Mouse (Mus musculus): ENCODE results near the gene Rhof. TPM values are rescaled to one million over a fixed set of nuclear protein-coding genes. Genes with fewer than 3 reads are reported as not detected.

Gene Rhof
- polyA plus RNA-seq, 1 experiment from 2014 or later = 2.2 TPM

DNA sequence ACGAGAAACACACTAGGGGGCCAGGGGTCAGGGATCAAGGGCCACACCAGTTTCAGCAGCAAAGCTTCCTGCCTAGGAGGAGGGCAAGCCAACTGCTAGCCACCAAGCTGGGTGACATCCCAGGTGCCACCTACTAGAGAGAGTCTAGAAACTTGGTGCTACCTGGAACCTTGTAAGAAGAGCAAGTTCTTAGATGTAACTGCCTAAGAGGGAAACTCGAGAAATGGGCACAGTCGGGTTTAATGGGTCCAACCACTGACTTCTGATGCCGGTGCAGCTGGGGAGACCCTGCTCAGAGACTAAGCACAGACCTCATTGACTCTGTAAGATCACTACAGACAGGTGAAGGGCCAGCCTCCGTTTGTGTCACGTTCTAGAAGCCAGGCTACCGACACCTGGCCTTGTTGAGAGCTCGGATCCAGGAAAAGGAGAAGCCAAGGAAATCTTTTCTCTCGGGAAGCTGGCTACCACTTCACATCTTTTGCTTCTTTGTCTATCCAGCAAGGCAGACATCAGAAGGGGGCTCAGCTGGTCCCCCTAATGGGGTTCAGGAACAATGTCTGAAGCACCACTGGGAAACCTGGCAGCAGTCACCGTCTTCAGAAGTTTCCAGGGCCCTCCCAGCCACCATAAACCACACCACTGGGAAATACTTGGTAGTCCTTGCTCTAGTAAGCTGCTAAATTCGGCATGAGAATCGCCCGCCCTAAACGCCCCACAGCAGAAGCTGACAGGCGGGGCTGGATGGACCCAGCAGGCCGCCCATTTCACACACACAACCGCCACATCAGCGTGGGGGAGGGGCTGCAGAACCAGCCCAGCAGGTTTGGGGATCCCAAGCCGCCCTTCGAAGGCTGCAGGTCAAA, 4.8 kb upstream of the Rhof start:
- no peaks in the 10 kb centered on the region for H3K9me3 ChIP-seq
- peaks cover 44% of the 10 kb centered on the region for H3K36me3 ChIP-seq
- peak overlapping the region; percentile 92 for H3K4me3 ChIP-seq
- H3K27me3 ChIP-seq (ENCODE audit: insufficient read depth, poor library complexity, severe bottlenecking) = no peaks in the 10 kb centered on the region
- H3K27ac ChIP-seq = peak overlapping the region; percentile 100
- H3K4me1 ChIP-seq (replicated peaks) = peaks cover 73% of the 10 kb centered on the region
- DNase-seq (ENCODE audit: low spot score) = peak; percentile 84
- WGBS = 1% methylated on average over 20 of the region's 20 CpGs

DNA sequence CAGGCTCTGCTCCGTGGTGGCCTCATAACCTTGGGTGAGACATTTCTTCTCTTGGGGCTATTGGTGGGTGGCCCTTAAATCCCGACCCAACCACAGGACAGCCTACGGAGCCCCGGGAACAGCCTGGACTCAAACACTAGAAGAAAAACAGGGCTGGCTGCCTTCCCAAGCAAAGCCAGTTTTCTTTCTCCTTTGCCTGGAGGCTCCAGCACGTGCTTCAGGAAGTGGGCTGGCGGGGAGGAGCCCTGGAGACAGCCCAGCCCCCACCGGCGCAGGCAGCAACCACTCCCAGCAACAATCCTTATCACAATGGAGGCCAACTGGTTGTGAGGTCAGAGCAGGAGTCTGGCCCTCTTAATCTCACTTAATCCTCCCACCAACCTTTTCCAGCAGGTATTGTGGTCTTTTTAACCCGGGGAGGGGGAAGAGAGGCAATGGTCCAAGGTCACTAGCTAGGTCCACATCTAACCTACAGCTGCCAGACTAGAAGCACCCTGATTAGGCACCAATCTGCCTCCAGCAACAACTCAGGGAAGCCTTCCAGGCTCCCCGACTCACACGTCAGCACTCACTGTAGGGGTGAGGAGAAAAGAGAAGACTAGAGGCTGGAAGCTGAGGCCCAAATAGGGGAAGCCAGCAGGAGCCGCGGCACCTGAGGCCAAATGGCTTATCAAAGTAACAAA, 4.0 kb upstream of the Rhof start:
- Histone ChIP-seq H3K4me1 (replicated peaks) (peaks cover 73% of the 10 kb centered on the region), H3K27ac (peak overlapping the region; percentile 100), H3K27me3 (ENCODE audit: insufficient read depth, poor library complexity, severe bottlenecking) (peaks cover 4% of the 10 kb centered on the region), H3K4me3 (peak overlapping the region; percentile 92), H3K36me3 (peaks cover 48% of the 10 kb centered on the region), H3K9me3 (no peaks in the 10 kb centered on the region)
- WGBS = under 1% methylated on average over 13 of the region's 13 CpGs
- DNase-seq (ENCODE audit: low spot score) = peak; percentile 78

DNA sequence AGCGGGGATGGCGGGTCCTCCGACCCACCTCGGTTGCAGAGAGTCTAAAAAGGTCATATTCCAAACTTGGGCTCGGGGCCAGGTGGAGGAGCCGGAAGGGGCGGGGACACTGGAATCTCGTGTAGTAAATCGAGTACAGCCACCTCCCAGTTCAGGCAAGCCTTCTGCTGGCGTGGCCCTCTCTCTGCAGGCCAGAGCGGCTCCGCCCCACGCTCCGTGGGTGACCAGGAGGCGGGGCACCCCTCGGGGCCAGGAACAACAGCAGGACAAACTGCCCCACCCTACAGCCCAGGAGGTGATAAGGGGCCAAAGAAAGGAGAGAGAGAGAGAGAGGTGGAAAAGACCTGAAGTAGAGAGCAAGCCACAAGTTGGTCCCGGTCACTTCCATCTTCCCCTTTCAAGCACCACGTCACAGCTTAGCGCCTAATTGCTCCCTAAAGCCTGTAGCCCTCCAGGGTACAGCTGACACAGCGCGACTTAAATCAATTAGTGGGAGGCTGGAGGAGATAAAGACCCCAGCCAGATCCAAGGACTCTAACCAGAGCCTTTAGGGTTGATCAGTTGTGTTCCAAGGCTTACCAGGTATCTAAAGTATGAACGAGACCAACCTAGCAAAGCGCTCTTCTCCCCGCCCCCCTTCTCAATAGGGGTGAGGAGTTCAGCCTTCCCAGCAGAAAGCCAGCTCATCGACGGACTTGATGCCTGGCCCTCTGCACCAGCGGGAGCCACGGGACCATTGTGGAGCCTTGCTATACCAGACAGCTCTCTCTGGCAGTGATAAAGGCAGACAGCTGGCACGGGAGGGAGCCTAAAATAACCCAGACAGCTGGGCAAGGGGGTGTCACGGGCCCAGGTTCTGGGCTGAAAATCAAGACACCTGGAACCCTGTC, 3.2 kb upstream of the Rhof start:
- WGBS = 4% methylated on average over 30 of the region's 30 CpGs
- peaks cover 76% of the 10 kb centered on the region for H3K4me1 ChIP-seq (replicated peaks)
- H3K9me3 ChIP-seq = no peaks in the 10 kb centered on the region
- peak overlapping the region; percentile 92 for H3K4me3 ChIP-seq
- H3K27ac ChIP-seq = peak overlapping the region; percentile 100
- H3K27me3 ChIP-seq (ENCODE audit: insufficient read depth, poor library complexity, severe bottlenecking) = peaks cover 10% of the 10 kb centered on the region
- H3K36me3 ChIP-seq = peaks cover 54% of the 10 kb centered on the region
- peak; percentile 58 for DNase-seq (ENCODE audit: low spot score)

DNA sequence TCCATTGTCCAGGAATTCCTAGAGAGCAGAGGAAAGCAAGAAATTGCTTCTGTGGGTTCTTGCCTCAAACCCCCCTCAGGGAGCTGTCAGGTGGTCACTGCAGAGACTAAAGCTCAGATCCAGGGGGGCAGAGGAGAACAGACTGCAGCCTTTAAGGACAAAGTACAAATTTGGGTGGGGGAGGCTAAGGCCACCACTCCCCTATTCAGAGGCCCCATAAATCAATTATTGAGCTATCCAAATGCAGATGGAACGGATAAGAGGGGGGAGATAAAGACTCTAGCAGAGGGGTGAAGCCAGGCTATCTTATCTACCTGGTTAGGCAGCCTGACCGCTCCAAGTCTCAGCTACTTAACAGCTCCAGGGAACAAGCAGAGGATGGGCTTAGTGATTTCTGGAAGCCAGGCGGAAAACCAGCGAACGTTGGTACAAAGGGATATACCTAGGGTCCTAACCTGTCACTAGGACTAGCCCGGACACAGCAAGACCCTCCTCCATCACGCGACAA, 2.4 kb upstream of the Rhof start:
- Histone ChIP-seq H3K36me3 (peaks cover 61% of the 10 kb centered on the region), H3K9me3 (no peaks in the 10 kb centered on the region), H3K27me3 (ENCODE audit: insufficient read depth, poor library complexity, severe bottlenecking) (peaks cover 13% of the 10 kb centered on the region), H3K4me3 (peak overlapping the region; percentile 92), H3K27ac (peak overlapping the region; percentile 100), H3K4me1 (replicated peaks) (peaks cover 76% of the 10 kb centered on the region)
- WGBS = 23% methylated on average over 8 of the region's 8 CpGs
- DNase-seq (ENCODE audit: low spot score) = no peak

DNA sequence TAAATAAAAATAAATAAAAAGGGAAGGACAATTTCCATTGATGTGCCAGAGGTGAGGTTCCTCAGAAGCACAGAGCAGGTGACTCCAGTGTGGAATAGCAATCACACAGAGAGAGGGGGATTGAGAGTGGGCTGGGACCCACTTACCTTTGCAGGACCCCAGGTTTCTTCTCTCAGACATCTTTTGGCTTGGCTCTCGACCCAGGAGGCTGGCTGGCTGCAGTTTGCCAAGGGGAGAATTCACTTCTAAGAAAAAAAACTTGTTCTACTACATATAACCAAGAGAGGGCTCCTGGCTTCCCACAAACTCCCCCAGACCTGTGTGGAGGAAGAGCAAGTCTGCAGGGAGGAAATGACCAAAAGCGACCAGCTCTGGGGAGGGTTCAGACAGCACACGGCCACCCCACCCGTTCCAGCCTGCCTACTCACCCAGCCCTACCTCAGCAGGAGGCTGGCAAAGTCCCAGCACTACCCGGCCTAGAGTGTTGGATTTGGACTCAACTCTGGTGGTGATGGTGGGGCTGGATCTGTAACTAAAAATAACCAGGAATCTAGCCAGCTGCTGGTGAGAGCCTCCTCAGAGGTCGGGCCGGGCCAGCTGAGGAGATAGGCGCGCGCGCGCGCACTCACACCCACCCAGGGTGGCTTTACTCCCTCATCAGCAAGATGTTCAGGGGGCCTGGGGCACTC, 1.8 kb upstream of the Rhof start:
- peaks cover 76% of the 10 kb centered on the region for H3K4me1 ChIP-seq (replicated peaks)

DNA sequence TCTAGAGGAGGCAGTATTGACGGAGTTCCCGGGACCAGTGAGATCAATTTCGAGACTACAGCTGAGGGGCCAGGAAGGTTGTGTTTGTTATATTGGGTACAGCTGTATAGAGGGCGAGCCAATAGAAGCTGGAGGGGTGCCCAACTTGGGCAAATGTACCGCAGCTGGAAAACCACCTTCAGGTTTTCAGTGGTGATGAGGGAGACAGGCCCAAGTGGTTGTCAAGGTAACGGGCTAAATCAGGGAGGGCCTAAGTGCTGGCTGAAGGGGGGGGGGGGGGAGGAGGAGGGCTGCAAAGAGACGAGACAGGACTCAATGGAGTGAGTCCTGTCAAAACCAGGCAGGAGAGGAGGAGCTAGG, 1.3 kb upstream of the Rhof start:
- Histone ChIP-seq H3K9me3 (no peaks in the 10 kb centered on the region), H3K27me3 (ENCODE audit: insufficient read depth, poor library complexity, severe bottlenecking) (peaks cover 13% of the 10 kb centered on the region), H3K36me3 (peaks cover 73% of the 10 kb centered on the region), H3K4me1 (replicated peaks) (peaks cover 77% of the 10 kb centered on the region), H3K4me3 (peak overlapping the region; percentile 92), H3K27ac (peak overlapping the region; percentile 100)
- WGBS = 23% methylated on average over 7 of the region's 7 CpGs
- no peak for DNase-seq (ENCODE audit: low spot score)

More for the DNA sequence above, 1.8 kb upstream of the Rhof start:
- H3K9me3 ChIP-seq = no peaks in the 10 kb centered on the region
- WGBS = 36% methylated on average over 13 of the region's 13 CpGs
- peak overlapping the region; percentile 100 for H3K27ac ChIP-seq
- no peak for DNase-seq (ENCODE audit: low spot score)
- H3K36me3 ChIP-seq = peaks cover 67% of the 10 kb centered on the region
- H3K4me3 ChIP-seq = peak overlapping the region; percentile 92
- peaks cover 13% of the 10 kb centered on the region for H3K27me3 ChIP-seq (ENCODE audit: insufficient read depth, poor library complexity, severe bottlenecking)

DNA sequence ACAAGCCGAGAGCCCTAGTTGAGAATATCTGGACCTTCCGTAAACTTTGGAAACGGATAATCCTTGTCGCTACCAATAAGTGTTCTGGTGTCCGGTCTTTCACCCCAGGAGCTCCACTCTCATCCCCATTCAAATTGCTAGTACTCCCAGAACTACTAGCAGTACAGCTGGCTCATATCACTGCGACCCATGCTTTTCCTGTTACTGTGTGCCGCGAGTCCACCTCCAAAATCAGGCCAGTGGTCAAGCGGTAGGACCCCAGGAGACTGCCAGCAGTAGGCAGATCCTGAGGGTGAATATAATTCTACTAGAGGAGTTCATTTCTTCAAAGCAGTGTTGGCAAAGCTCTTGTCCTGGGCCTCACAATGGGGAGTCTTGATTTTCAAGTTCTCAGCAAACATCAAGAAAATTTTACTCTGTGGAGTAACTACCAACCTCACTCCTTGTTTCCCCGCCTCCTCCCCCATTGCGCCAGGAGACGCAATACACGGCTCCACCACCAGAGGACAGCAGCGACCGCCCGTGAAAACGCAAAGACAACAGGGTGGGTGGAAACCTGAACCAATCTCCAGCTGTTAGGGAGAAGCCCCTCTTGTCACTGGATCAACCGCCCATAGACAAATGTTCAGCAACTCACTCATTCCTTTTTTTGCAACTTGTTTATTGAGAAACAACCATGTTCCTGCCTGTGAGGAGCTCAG, 741 bp upstream of the Rhof start:
- Histone ChIP-seq H3K9me3 (no peaks in the 10 kb centered on the region), H3K4me3 (peak overlapping the region; percentile 92; the same call in 1 of the 2 replicates), H3K27me3 (ENCODE audit: insufficient read depth, poor library complexity, severe bottlenecking) (peaks cover 13% of the 10 kb centered on the region), H3K27ac (peak overlapping the region; percentile 100; the same call in 1 of the 2 replicates), H3K4me1 (replicated peaks) (peaks cover 76% of the 10 kb centered on the region), H3K36me3 (peaks cover 78% of the 10 kb centered on the region)
- peak; percentile 90 for DNase-seq (ENCODE audit: low spot score)
- 19% methylated on average over 18 of the region's 18 CpGs for WGBS

DNA sequence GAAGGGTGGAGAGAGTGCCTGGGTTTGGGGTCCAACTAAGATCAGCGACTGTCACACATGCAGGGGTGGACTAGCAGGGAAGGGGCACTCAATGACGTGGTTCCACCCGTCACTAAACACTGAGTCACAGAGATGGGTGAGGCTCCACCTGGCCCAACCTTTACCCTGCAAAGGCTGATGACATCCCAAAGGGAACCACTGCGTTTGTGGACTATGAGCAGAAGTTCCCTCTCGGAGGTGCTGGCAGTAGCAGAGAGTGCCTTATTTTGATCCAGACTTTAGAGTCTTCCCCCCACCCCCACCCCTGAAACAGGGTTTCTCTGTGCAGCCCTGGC, 1.7 kb downstream of the Rhof start:
- H3K9me3 ChIP-seq = no peaks in the 10 kb centered on the region
- peaks cover 13% of the 10 kb centered on the region for H3K27me3 ChIP-seq (ENCODE audit: insufficient read depth, poor library complexity, severe bottlenecking)
- H3K4me1 ChIP-seq (replicated peaks) = peaks cover 52% of the 10 kb centered on the region
- 89% methylated on average over 5 of the region's 5 CpGs for WGBS
- H3K4me3 ChIP-seq = no peak overlapping the region
- no peak for DNase-seq (ENCODE audit: low spot score)
- H3K27ac ChIP-seq = no peak overlapping the region
- peaks cover 85% of the 10 kb centered on the region for H3K36me3 ChIP-seq

DNA sequence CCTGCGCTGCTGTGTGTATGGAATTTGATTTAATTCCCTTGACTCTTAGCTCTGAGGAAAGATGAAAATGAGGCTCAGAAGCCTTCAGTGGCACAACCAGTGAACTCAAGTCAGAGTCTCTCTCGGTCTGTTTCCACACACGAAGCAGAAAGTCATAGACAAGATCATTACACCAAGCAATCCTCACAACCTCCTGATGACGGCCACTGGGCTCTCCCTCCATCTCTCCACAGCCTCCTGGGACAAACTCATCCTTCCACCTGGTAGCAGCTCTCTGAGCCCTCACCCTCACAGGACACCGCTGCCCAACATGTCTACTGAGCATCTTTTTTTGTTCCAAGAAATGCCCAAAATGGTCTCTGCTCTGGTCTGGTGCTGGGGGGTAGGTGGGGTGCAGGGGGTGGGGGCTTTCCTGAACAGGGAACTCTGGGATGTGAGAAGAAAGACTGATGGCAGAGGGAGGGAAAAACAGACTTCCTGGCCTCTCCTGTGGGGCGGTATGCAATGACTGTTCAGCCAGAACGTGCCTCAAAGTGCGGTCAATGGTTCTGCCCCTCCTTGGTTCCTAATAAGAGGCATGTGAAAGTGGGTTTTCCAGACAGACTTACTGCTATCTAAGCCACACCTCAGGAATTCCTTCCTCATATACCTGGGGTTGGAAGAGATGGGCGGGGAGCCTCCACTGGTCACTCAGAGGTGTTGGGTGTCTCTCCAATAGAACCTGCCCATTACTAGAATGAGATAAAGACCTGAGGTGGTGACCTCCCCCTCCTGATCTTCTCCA, 2.3 kb downstream of the Rhof start:
- no peak for DNase-seq (ENCODE audit: low spot score)
- 93% methylated on average over 9 of the region's 9 CpGs for WGBS
- H3K36me3 ChIP-seq = peaks cover 85% of the 10 kb centered on the region

DNA sequence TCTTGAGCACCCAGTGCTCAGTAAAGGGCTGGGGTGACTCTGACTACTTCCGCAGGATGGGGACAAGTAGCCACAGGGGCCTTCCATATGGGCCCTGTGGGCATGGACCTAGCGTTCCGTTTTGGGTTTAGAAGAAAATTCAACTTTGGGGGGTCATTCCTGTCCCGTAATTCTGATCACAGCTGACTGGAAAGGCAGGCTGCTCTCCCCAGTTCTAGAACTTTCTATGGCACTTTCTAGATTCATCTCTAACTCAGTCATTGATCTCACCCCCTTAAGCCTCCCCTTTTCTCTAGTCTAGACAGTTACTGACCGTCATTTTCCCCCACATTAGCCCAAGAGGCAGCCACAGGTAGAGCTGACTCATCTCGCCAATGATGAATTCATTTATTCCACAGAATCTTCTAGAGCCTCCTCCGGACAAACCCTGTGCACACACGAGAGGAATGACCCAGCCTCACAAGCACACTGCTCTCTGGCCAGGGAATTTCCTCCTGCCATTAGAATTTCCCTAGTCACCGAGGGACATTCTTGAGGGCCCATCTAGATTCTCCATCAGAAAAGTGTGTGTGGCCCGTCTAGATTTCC, 3.2 kb downstream of the Rhof start:
- peaks cover 13% of the 10 kb centered on the region for H3K27me3 ChIP-seq (ENCODE audit: insufficient read depth, poor library complexity, severe bottlenecking)
- 89% methylated on average over 10 of the region's 10 CpGs for WGBS
- no peak overlapping the region; the same call in 1 of the 2 replicates for H3K4me3 ChIP-seq
- no peak overlapping the region for H3K27ac ChIP-seq
- H3K4me1 ChIP-seq (replicated peaks) = peaks cover 37% of the 10 kb centered on the region
- H3K36me3 ChIP-seq = peaks cover 78% of the 10 kb centered on the region
- no peaks in the 10 kb centered on the region for H3K9me3 ChIP-seq
- no peak for DNase-seq (ENCODE audit: low spot score)

More for the DNA sequence above, 2.3 kb downstream of the Rhof start:
- H3K4me1 ChIP-seq (replicated peaks) = peaks cover 46% of the 10 kb centered on the region
- H3K9me3 ChIP-seq = no peaks in the 10 kb centered on the region
- no peak overlapping the region for H3K4me3 ChIP-seq
- H3K27me3 ChIP-seq (ENCODE audit: insufficient read depth, poor library complexity, severe bottlenecking) = peaks cover 13% of the 10 kb centered on the region
- H3K27ac ChIP-seq = no peak overlapping the region

Data from hindbrain, embryonic 10.5 days (tissue).